Mouse (Mus musculus): ENCODE data around the gene Bmp8a.

DNA sequence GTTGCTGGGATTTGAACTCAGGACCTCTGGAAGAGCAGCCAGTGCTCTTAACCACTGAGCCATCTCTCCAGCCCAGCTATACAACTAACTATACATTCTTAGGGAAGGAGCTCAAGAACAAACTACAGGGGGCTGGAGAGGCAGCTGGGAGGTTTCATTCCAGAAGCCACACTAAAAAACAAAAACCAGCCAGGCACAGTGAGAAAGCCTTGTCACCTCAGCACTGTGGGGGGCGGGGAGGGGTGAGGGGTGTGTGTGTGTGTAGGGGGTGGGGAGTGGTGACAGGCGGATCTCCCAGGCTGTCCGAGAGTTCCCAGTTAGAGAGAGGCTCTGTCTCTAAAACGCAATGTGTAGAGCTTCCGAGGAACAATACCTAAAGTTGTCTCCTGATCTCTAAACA, 11.7 kb downstream of the Bmp8a start:
- TF ChIP-seq CTCF (IDR thresholded peaks at IDR 0.05; ENCODE audit: borderline replicate concordance, insufficient read depth, low read depth, low read length) (no peak), POLR2A (IDR thresholded peaks at IDR 0.05; ENCODE audit: borderline replicate concordance, insufficient read depth, low read length) (no peak)
